Mouse (Mus musculus) lung, postnatal 36 days (tissue): Measurements from ENCODE around the gene Gfi1.

Source experiments
- DNase-seq: peaks from one replicate; pipeline ENCODE4 v3.0.0; 2022; ENCODE audit warnings: mixed read lengths

Gene Gfi1

GRCm38 (mm10) chr5:107721638-107722011, 4.2 kb downstream of the Gfi1 start:
- no peak for DNase-seq

DNA sequence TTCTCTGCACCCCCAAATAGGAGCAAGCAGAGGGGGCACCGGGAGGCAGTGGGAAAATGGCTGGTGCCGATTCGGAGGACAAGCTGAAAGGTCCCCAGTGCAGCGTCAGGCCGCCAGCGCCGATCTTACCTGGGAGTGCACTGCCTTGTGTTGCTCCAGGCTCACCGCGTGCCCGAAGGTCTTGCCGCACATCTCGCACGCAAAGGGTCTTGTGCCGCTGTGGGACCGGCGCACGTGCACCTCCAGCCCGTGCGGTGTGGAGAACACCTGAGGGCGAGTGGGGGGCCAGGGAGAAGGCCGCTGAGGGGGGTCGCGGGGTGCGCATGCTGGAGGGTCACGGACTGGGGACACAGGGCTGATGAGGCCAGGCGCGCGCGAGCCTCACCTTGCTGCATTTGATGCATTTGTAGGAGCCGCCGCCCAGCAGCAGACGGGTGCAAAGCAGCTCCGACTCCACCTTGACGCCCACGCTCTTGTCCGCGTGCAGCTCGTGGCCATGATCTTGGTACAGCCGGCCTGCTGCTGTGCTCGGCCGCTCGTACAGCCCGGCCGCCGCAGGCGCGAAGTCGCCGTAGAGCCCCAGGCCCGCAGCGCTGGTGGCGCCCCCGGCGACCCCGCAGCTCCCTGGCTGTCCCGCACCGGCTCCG, 4.7 kb downstream of the Gfi1 start:
- no peak for DNase-seq

DNA sequence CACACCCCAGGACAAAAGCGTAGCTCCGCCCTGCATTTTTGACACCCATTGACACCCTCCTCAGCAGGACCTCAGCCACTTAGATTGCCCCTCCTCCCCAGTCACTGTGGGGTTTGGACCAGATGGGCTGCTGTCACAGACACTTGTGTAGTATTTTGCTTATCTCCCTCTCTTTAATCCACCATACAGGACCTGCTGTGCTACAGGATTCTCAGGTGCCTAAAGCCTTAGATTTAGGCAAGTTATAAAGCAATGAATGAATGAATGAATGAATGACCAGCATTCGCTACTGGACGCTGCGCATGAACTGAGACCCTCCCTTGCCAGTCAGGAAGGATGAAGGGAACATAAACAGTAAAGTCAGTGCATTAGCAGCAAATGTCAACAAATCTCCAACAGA, 5.3 kb downstream of the Gfi1 start:
- no peak for DNase-seq

GRCm38 (mm10) chr5:107719786-107720185, 6.0 kb downstream of the Gfi1 start:
- DNase-seq, result no peak

GRCm38 (mm10) chr5:107719209-107719608, 6.6 kb downstream of the Gfi1 start:
- DNase-seq, result no peak

DNA sequence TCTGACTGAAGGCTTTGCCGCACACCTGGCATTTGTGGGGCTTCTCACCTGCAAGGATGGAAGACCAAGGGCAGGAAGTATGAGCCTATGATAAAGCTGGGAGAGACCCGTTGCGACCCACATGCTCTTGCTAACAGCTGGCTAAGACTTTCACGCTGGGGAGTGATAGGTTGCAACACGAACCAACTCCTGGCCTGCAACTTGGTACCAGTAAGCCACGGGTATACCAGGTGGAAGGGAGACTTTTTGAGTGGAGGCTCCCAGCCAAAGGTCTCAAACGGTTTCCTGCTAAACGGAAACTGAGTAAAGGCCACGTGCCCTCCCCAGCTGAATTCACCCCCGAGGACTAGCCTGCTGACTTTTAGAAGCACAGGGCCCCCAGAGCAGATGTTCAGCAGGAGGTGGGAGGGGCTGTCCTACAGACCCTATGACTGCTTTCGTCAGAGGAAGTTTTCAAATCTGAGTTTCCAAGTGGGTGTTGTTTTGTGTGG, 7.9 kb downstream of the Gfi1 start:
- DNase-seq, result no peak

DNA sequence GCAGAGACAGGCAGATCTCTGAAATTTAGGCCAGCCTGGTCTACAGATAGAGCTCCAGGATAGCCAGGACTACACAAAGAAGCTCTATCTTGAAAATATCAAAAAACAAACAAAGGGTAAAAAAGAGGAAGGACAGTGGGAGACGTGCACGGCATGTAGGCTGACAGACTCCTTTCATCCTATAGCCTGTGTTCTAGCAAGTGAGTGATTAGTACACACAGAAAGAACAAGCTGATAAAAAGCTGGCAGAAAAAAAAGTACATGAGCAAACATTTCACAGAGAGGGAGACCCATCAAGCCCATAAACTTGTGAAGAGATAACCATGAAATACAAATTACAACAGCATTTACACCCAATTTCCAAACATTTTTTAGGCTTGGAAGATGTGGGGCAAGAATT, 14.1 kb downstream of the Gfi1 start:
- no peak for DNase-seq

- no peak for DNase-seq
Observed at GRCm38 (mm10) chr5:107708124-107708797, 17.6 kb downstream of the Gfi1 start.

GRCm38 (mm10) chr5:107706262-107706661, 19.6 kb downstream of the Gfi1 start:
- no peak for DNase-seq

- peak; percentile 60 for DNase-seq
Observed at GRCm38 (mm10) chr5:107705756-107706155, 20.1 kb downstream of the Gfi1 start.

DNA sequence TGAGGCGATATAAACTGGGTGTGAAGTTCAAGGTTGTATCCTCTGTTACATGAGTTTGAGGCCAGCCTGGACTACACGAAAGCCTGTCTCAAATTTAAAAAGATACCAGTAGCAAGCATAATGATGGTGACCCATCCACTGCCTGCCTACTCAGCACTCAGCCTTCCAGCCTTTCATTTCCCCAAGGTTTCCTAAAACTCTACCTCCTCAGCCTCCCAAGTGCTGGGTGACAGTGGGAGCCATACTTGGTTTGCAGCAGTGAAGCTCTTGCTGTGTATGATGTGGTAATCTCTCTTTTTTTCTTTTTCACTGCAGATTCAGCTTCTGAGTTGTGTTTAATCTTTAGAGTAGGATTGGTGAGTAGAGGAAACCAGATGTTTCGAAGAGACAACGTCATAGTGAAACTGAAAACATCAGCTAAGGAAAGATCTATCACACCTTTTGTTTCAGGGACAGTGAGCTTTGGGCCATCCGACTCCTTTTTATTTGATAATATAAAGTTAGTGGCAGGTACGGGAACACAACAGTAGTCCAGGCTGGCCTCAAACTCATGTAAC, 22.6 kb downstream of the Gfi1 start:
- no peak for DNase-seq

DNA sequence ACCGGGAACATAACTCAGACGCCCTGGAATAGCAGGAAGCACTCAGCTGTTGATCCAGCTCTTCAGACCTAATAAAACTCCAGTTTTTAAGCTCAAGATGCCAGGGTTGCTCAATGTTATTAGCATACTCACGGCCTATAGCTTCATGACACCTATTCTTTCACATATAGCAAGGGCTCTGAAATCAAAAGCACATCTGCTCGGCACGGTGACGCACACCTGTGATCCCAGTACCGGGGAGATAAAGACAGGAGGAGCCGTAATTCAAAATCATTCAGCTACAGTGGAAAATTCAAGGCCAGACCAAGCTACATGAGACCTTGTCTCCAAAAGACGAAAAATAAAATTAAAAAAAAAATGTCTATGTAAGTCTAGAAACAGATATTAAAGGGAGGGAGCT, 24.2 kb downstream of the Gfi1 start:
- DNase-seq, result no peak

GRCm38 (mm10) chr5:107700873-107701272, 25.0 kb downstream of the Gfi1 start:
- DNase-seq, result no peak

DNA sequence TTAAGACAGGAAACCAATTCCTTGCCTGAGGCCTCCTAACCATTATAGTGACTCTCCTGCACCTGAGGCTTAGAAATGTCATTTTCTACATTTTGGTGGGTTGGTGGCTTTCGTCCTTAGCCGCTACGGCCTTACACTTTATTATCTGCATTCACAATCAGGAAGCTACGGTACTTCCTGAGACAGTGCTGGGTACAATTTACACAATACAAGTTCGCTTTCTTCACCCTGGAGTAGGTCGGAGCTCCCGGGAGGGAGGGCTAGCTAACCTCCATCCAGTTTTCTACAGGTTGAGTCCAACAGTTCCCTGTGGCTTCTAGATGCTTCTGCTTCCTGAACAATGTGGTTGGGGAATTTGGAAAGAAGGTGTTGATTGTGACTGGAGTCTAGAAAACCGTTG, 26.9 kb downstream of the Gfi1 start:
- no peak for DNase-seq

DNA sequence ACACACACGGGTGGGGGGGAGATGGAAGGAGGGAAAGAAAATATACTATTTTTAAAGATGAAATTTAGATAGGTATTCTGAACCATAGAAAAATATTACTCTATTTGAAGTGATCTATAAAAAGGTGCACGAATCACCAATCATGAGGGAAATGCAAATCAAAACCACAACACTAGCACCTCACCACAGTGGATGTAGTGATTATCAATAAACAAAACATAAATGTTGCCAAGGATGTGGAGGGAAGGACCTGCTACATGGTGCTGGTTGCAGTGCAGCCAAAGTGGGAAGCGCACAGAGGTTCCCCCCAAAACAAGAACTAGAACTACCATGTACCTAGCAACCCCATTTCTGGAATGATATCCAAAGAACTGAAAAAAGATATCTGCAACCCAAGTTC, 30.8 kb downstream of the Gfi1 start:
- no peak for DNase-seq

DNA sequence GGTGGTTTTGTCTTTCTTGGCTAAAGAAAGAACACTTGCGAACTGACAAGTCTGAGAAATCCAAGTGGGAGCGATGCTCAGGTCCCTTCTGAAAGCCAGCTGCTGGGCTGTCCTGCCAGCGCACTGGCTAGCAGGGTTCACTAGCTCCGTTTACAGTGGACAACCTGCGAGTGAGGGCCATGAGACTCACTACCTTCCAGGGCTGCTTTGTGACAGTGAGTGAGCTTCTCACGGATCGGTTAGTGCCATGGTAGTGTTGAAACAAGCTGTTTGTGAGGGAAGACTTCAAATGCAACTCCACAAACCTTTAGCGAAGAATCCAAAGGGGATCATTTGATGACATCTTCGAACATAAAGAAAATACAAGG, 37.4 kb downstream of the Gfi1 start:
- DNase-seq, result no peak

- DNase-seq, result peak; percentile 71
Observed at GRCm38 (mm10) chr5:107687592-107688498, 38.0 kb downstream of the Gfi1 start.

- no peak for DNase-seq
Observed at GRCm38 (mm10) chr5:107687161-107687560, 38.7 kb downstream of the Gfi1 start.

- DNase-seq, result peak; percentile 21
Observed at GRCm38 (mm10) chr5:107684380-107684779, 41.5 kb downstream of the Gfi1 start.

GRCm38 (mm10) chr5:107681300-107681699, 44.5 kb downstream of the Gfi1 start:
- DNase-seq, result no peak

- DNase-seq, result no peak
Observed at GRCm38 (mm10) chr5:107678392-107678791, 47.4 kb downstream of the Gfi1 start.
